Mouse (Mus musculus) heart, adult 2 months (tissue): ENCODE data around the gene Zfp12.

ENCODE experiments used
- CTCF ChIP-seq: fragments of 200-600 bp; IDR thresholded peaks from 2 replicates; pipeline ENCODE4 v1.8.1; 2022; ENCODE audit warnings: antibody characterized with exemption, mild to moderate bottlenecking, moderate library complexity
- EP300 ChIP-seq: fragments of 200-500 bp; IDR thresholded peaks from 2 replicates; pipeline ENCODE4 v1.6.1; 2011; ENCODE audit warnings: low read depth, low read length, control low read depth; ENCODE audit not compliant: insufficient read depth
- POLR2A ChIP-seq: fragments of 200-500 bp; IDR thresholded peaks from 2 replicates; pipeline ENCODE4 v1.6.1; 2011; ENCODE audit warnings: mild to moderate bottlenecking, low read depth, low read length, control low read depth; ENCODE audit not compliant: insufficient read depth

GRCm38 (mm10) chr5:143272540-143273330 lies 37.8 kb downstream of the Zfp12 start:
- TF ChIP-seq CTCF (no peak), POLR2A (no peak), EP300 (no peak)
